Mouse (Mus musculus) stomach, embryonic 16.5 days (tissue): Measurements from ENCODE around the gene Naf1. TPM values are rescaled to one million over a fixed set of nuclear protein-coding genes. Genes with fewer than 3 reads are reported as not detected.

Experiments used
- ATAC-seq: fragments of 200-750 bp; cut with Nextera tagmentation; 2 replicates; pipeline ENCODE4 v1.8.0; 2017; ENCODE audit warnings: moderate number of reproducible peaks, moderate TSS enrichment; ENCODE audit not compliant: insufficient read depth, low FRiP score
- H3K27ac ChIP-seq: fragments of 300-500 bp; sonication (generic); 2 replicates; pipeline ENCODE4 v1.5.1; 2014; ENCODE audit warnings: low read length
- H3K27me3 ChIP-seq: fragments of 300-500 bp; sonication (generic); 2 replicates; pipeline ENCODE4 v1.6.1; 2014; ENCODE audit warnings: low read length, control low read depth, mixed read lengths; ENCODE audit not compliant: control insufficient read depth, insufficient read depth
- H3K36me3 ChIP-seq: fragments of 300-500 bp; sonication (generic); 2 replicates; pipeline ENCODE4 v1.6.1; 2014; ENCODE audit warnings: low read length; ENCODE audit not compliant: control insufficient read depth, insufficient read depth
- H3K4me1 ChIP-seq: fragments of 300-500 bp; sonication (generic); 2 replicates; pipeline ENCODE4 v1.6.1; 2014; ENCODE audit warnings: low read length, control low read depth, mixed read lengths; ENCODE audit not compliant: control insufficient read depth, insufficient read depth
- H3K4me2 ChIP-seq: fragments of 300-500 bp; sonication (generic); 2 replicates; pipeline ENCODE4 v1.6.1; 2014; ENCODE audit warnings: low read depth, low read length, mixed read lengths
- H3K4me3 ChIP-seq: fragments of 300-500 bp; sonication (generic); replicated peaks from 2 replicates; pipeline ENCODE4 v1.5.1; 2014; ENCODE audit warnings: mild to moderate bottlenecking, low read length
- H3K9ac ChIP-seq: fragments of 300-500 bp; sonication (generic); 2 replicates; pipeline ENCODE4 v1.6.1; 2014; ENCODE audit warnings: low read length
- H3K9me3 ChIP-seq: fragments of 300-500 bp; sonication (generic); replicated peaks from 2 replicates; pipeline ENCODE4 v1.6.1; 2016; ENCODE audit warnings: low read length, control low read depth; ENCODE audit not compliant: control insufficient read depth
- WGBS: fragments of 180-500 bp; shearing (Covaris S2); extraction: QIAGEN DNeasy Blood & Tissue Kit; methylation state at CpG from one replicate; pipeline ENCODE4 v1.1.7; 2014; 5-methylcytosine and 5-hydroxymethylcytosine counted together
- polyA plus RNA-seq: library from polyadenylated mRNA; unstranded; fragments of >200 nt; fragmentation: Nextera tagmentation; extraction: Ambion mirVana; gene quantifications from 2 replicates; pipeline ENCODE4 v1.2.1, GENCODE M21; 2015

The Naf1 gene
- polyA plus RNA-seq, 1 experiment from 2014 or later: 1.9 TPM

DNA sequence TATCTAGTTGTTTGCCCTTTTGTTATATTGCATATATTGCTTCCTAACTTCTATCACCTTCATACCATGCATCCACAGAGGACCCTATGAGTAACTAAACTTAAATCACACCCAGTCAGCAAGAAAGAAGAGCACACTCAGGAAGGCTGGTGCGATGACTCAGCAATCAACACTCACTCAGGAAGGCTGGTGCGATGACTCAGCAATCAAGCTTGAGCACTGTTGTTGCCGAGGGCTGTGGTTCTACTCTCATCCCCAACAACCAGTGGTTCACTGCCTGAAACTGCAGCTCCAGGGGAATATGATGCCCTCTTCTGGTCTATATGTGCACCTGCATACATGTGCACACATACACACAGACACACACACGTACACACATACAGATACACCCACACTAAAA lies 73.7 kb downstream of the Naf1 start:
- no peak overlapping the region for H3K4me2 ChIP-seq
- no peak overlapping the region for H3K9ac ChIP-seq
- no peak for ATAC-seq
- no peaks in the 10 kb centered on the region for H3K36me3 ChIP-seq
- no peaks in the 10 kb centered on the region for H3K9me3 ChIP-seq
- 89% methylated on average over 4 of the region's 4 CpGs for WGBS
- H3K27me3 ChIP-seq: no peaks in the 10 kb centered on the region
- no peaks in the 10 kb centered on the region for H3K4me1 ChIP-seq
- H3K4me3 ChIP-seq: no peak overlapping the region
- no peak overlapping the region for H3K27ac ChIP-seq

DNA sequence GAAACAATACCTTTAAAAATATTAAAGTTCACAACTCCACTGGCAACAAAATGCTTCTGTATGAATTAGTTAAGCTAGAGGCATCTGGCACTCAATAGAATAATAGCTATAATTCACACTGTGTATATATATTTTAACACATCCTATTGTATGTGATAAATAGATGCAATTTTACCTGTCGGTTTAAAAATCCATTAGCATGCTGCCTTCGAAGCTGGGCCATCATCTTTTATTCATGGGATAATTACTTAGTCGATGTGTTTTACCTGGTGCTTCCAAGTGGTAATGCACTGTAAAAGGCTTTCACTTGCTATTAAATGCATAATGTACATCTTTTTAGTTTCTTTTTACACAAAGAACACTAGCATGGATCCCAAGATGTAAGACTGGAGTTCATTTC lies 76.2 kb downstream of the Naf1 start:
- H3K9ac ChIP-seq: no peak overlapping the region

More for the DNA sequence above, 76.2 kb downstream of the Naf1 start:
- Histone ChIP-seq H3K9me3 (no peaks in the 10 kb centered on the region), H3K4me2 (no peak overlapping the region), H3K4me3 (no peak overlapping the region), H3K27me3 (no peaks in the 10 kb centered on the region), H3K4me1 (no peaks in the 10 kb centered on the region), H3K36me3 (no peaks in the 10 kb centered on the region), H3K27ac (no peak overlapping the region)
- WGBS: 73% methylated on average over 3 of the region's 3 CpGs
- ATAC-seq: no peak

Other genes starting within 250 kb of the Naf1 start
- gene Npy5r, start 172.1 kb upstream of the Naf1 start, polyA plus RNA-seq: 0.08 and 0.12 TPM in 2 replicates
- 1.2 and 1.8 TPM in 2 replicates for gene Npy1r, start 163.0 kb upstream of the Naf1 start, polyA plus RNA-seq